Mouse (Mus musculus) neural tube, embryonic 13.5 days (tissue): ENCODE measurements around the gene March9. TPM values are rescaled to one million over a fixed set of nuclear protein-coding genes. Genes with fewer than 3 reads are reported as not detected.

Experiments used
- ATAC-seq: fragments of 200-750 bp; cut with Nextera tagmentation; 2 replicates; pipeline ENCODE4 v1.8.0; 2017; ENCODE audit warnings: low read depth, mild to moderate bottlenecking, moderate TSS enrichment, moderate library complexity
- H3K27ac ChIP-seq: fragments of 300-500 bp; sonication (generic); replicated peaks from 2 replicates; pipeline ENCODE4 v1.5.1; 2015; ENCODE audit warnings: moderate library complexity, mild to moderate bottlenecking, inconsistent platforms
- H3K27me3 ChIP-seq: fragments of 300-500 bp; sonication (generic); 2 replicates; pipeline ENCODE4 v1.6.1; 2015; ENCODE audit warnings: mild to moderate bottlenecking, inconsistent platforms
- H3K36me3 ChIP-seq: fragments of 300-500 bp; sonication (generic); 2 replicates; pipeline ENCODE4 v1.6.1; 2015; ENCODE audit warnings: mild to moderate bottlenecking, inconsistent platforms
- H3K4me1 ChIP-seq: fragments of 300-500 bp; sonication (generic); replicated peaks from 2 replicates; pipeline ENCODE4 v1.6.1; 2015; ENCODE audit warnings: inconsistent platforms
- H3K4me2 ChIP-seq: fragments of 300-500 bp; sonication (generic); 2 replicates; pipeline ENCODE4 v1.6.1; 2015; ENCODE audit warnings: inconsistent platforms, mild to moderate bottlenecking, moderate library complexity
- H3K4me3 ChIP-seq: fragments of 300-500 bp; sonication (generic); 2 replicates; pipeline ENCODE4 v1.5.1; 2015; ENCODE audit warnings: mild to moderate bottlenecking, inconsistent platforms
- H3K9ac ChIP-seq: fragments of 300-500 bp; sonication (generic); 2 replicates; pipeline ENCODE4 v1.6.1; 2015; ENCODE audit warnings: moderate library complexity, mild to moderate bottlenecking, inconsistent platforms
- H3K9me3 ChIP-seq: fragments of 300-500 bp; sonication (generic); 2 replicates; pipeline ENCODE4 v1.6.1; 2016; ENCODE audit warnings: inconsistent platforms
- WGBS: fragments of 180-500 bp; shearing (Covaris S2); methylation state at CpG from one replicate; pipeline ENCODE4 v1.1.7; 2015; 5-methylcytosine and 5-hydroxymethylcytosine counted together
- polyA plus RNA-seq: library from polyadenylated mRNA; unstranded; fragments of >200 nt; fragmentation: Nextera tagmentation; extraction: Ambion mirVana; gene quantifications from 2 replicates; pipeline ENCODE4 v1.2.1, GENCODE M21; 2015

The March9 gene
- polyA plus RNA-seq, 1 experiment from 2014 or later, result 6.3 TPM

GRCm38 (mm10) chr10:127091507-127092396 lies 31.8 kb upstream of the March9 start:
- H3K36me3 ChIP-seq, result peaks cover 71% of the 10 kb centered on the region
- H3K4me2 ChIP-seq, result peak overlapping the region; percentile 49
- peak overlapping the region; percentile 52 for H3K9ac ChIP-seq
- peaks cover 71% of the 10 kb centered on the region for H3K27me3 ChIP-seq
- peaks cover 38% of the 10 kb centered on the region for H3K4me1 ChIP-seq
- peak overlapping the region; percentile 25 for H3K4me3 ChIP-seq
- no peaks in the 10 kb centered on the region for H3K9me3 ChIP-seq
- ATAC-seq, result peak; percentile 36
- WGBS, result 13% methylated on average over 47 of the region's 51 CpGs
- H3K27ac ChIP-seq, result no peak overlapping the region

DNA sequence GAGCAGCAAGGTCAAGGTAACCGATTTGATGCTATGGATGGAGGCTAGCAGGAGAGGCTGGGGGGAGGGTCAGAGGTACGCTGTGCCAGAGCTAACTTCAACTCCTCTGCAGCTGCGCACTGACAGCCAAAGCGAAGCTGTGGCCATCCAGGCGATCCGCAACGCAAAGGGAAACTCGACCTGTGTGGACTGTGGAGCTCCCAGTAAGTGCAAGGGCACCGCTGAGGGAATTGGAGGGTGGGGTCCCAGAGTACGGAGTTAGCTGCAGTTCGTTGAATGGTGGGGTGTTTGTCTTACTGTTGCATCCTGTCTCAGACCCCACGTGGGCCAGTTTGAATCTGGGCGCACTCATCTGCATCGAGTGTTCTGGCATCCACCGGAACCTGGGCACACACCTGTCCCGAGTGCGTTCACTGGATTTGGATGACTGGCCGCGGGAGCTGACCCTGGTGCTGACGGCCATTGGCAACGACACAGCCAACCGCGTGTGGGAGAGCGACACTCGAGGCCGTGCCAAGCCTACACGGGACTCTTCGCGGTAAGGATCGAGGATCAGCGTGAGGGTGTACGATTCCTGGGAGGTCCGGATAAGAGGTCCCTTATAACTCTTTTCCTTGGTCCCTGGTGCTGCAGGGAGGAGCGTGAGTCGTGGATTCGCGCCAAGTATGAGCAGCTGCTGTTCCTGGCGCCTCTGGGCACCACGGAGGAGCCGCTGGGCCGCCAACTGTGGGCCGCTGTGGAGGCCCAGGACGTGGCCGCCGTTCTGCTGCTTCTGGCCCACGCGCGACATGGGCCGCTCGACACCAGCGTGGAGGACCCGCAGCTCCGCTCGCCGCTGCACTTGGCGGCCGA lies 30.8 kb upstream of the March9 start:
- Histone ChIP-seq H3K9ac (peak overlapping the region; percentile 52), H3K36me3 (peaks cover 64% of the 10 kb centered on the region), H3K27me3 (peaks cover 77% of the 10 kb centered on the region)

GRCm38 (mm10) chr10:127085633-127086032 lies 25.6 kb upstream of the March9 start:
- Histone ChIP-seq H3K9ac (no peak overlapping the region), H3K4me3 (no peak overlapping the region), H3K36me3 (peaks cover 67% of the 10 kb centered on the region), H3K27me3 (peaks cover 91% of the 10 kb centered on the region), H3K4me2 (no peak overlapping the region), H3K27ac (no peak overlapping the region), H3K9me3 (no peaks in the 10 kb centered on the region), H3K4me1 (peaks cover 34% of the 10 kb centered on the region)
- ATAC-seq, result no peak
- WGBS, result 60% methylated on average over 6 of the region's 6 CpGs

More for the DNA sequence above, 30.8 kb upstream of the March9 start:
- Histone ChIP-seq H3K4me1 (peaks cover 38% of the 10 kb centered on the region), H3K4me2 (peak overlapping the region; percentile 49), H3K27ac (no peak overlapping the region), H3K9me3 (no peaks in the 10 kb centered on the region), H3K4me3 (peak overlapping the region; percentile 25)
- WGBS, result 6% methylated on average over 57 of the region's 57 CpGs
- peak; percentile 45 for ATAC-seq

DNA sequence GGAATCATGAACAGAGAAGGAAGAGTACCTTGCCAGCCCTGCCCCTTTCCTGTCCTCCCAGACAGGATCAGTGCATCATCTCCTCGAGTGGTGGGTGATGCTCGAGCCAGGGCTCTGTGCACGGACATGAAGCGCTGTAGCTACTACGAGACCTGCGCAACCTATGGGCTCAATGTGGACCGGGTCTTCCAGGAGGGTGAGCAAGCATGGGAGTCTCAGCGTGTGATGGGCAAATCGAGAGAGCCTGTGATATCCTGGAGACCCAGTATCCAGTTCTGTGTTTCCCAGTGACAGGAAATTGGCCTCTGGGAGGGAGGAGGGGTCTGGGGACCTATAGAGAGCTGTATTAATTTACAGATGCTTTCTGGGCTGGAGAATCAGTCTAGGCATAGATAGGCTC lies 25.1 kb upstream of the March9 start:
- peaks cover 36% of the 10 kb centered on the region for H3K4me1 ChIP-seq
- H3K4me3 ChIP-seq, result no peak overlapping the region
- H3K9ac ChIP-seq, result no peak overlapping the region
- H3K9me3 ChIP-seq, result no peaks in the 10 kb centered on the region
- ATAC-seq, result no peak
- H3K27me3 ChIP-seq, result peaks cover 91% of the 10 kb centered on the region
- no peak overlapping the region for H3K4me2 ChIP-seq
- no peak overlapping the region for H3K27ac ChIP-seq
- WGBS, result 84% methylated on average over 9 of the region's 9 CpGs
- H3K36me3 ChIP-seq, result peaks cover 62% of the 10 kb centered on the region

- H3K9ac ChIP-seq, result no peak overlapping the region
- peaks cover 52% of the 10 kb centered on the region for H3K36me3 ChIP-seq
- H3K4me1 ChIP-seq, result peaks cover 41% of the 10 kb centered on the region
- peaks cover 84% of the 10 kb centered on the region for H3K27me3 ChIP-seq
- no peak overlapping the region for H3K4me3 ChIP-seq
- no peaks in the 10 kb centered on the region for H3K9me3 ChIP-seq
- H3K27ac ChIP-seq, result no peak overlapping the region
- H3K4me2 ChIP-seq, result no peak overlapping the region
- ATAC-seq, result no peak
- WGBS, result 49% methylated on average over 5 of the region's 5 CpGs
These were observed 23.9 kb upstream of the March9 start for GRCm38 (mm10) chr10:127083915-127084306.

GRCm38 (mm10) chr10:127083292-127083914 lies 23.4 kb upstream of the March9 start:
- H3K4me1 ChIP-seq, result peaks cover 43% of the 10 kb centered on the region
- no peak overlapping the region for H3K4me3 ChIP-seq
- H3K36me3 ChIP-seq, result peaks cover 49% of the 10 kb centered on the region
- no peaks in the 10 kb centered on the region for H3K9me3 ChIP-seq
- 37% methylated on average over 8 of the region's 8 CpGs for WGBS
- H3K4me2 ChIP-seq, result no peak overlapping the region
- H3K27me3 ChIP-seq, result peaks cover 79% of the 10 kb centered on the region
- no peak overlapping the region for H3K9ac ChIP-seq
- no peak overlapping the region for H3K27ac ChIP-seq
- no peak for ATAC-seq

DNA sequence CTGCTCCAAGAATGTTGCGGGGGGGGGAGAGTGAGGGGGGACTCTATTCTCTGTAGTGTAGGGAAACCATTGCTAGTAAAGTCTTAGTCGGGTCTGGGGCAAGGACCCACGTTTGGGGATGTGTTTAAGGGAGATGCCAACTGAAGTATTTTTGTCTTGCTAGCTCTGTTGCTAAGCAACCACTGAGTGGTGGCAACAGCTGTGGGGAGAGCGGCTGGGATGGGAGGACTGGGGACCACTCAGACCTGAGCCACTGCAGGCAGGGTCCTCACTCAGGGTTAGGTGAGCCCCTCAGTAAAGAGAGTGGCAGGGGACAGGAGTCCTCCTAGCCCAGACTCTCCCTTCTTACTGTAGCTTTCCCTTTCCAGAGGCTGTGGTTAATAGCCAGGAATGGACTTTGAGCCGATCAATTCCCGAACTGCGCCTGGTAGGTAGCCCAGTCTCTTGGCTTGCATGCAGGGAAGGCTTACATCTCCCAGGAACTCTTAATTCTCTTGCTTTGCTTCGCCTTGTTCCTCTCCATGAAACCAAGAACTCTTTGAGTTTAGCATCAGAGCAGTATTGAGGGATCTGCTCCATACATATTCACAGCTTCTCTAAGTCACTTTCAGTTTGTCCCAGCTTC lies 22.1 kb upstream of the March9 start:
- 0 out of 2 replicates have a peak overlapping the region, but pooled peaks have one; percentile 4 for H3K27ac ChIP-seq
- peaks cover 36% of the 10 kb centered on the region for H3K36me3 ChIP-seq
- 32% methylated on average over 8 of the region's 8 CpGs for WGBS
- no peaks in the 10 kb centered on the region for H3K9me3 ChIP-seq
- no peak for ATAC-seq
- H3K4me3 ChIP-seq, result peak overlapping the region; percentile 82
- peaks cover 54% of the 10 kb centered on the region for H3K4me1 ChIP-seq
- H3K9ac ChIP-seq, result peak overlapping the region; percentile 96
- peak overlapping the region; percentile 87 for H3K4me2 ChIP-seq
- peaks cover 78% of the 10 kb centered on the region for H3K27me3 ChIP-seq

DNA sequence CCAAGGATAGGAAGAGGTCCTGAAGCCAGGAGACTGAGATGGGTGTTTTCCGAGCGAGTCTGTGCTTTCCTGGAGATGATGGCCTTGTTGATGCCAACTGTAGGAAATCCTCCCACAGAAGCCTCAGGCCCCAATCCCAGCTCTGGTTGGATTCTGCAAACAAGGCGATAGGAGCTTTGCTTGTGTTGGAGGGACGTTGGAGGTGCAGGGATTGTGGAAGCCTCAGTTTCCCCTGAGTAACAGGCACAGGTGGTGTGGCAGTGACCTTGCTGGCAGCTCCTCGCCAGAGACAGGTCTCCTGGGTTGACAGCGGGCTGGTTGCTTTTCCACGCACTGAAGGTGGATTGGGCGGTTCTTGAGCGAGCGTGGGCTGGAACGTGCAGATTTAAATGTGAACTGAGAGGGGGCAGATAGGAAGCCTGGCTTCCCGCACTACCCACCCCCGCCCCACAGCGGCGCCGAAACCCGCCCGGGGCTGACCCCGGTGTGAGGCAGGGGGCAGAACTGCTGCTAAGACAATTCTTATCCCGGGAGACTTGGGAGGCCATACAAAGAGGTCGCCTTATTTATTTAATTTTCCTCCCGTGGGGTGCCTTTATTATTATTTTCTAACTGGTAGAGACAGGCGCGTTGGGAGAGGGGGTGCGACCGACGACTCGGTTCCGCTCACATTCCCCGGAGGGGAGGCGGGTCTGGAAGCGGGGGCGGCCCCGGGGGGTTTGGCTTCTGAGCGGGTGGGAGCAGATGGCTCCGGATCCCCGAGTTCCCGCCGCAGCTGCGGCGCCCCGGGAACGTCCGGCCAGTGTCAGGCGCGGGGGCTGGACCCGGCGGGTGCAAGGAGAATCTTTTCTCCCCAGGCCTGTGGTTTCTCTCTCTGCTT lies 21.2 kb upstream of the March9 start:
- peak overlapping the region; percentile 87 for H3K4me2 ChIP-seq
- no peak for ATAC-seq
- peaks cover 29% of the 10 kb centered on the region for H3K36me3 ChIP-seq
- peak overlapping the region; percentile 96 for H3K9ac ChIP-seq
- 2% methylated on average over 48 of the region's 48 CpGs for whole genome bisulfite sequencing
- no peak overlapping the region for H3K27ac ChIP-seq
- H3K4me3 ChIP-seq, result peak overlapping the region; percentile 82
- H3K27me3 ChIP-seq, result peaks cover 78% of the 10 kb centered on the region
- no peaks in the 10 kb centered on the region for H3K9me3 ChIP-seq
- peaks cover 58% of the 10 kb centered on the region for H3K4me1 ChIP-seq

GRCm38 (mm10) chr10:127079665-127080391 lies 19.8 kb upstream of the March9 start:
- H3K4me1 ChIP-seq, result peaks cover 60% of the 10 kb centered on the region
- 2% methylated on average over 66 of the region's 70 CpGs for WGBS
- peak; percentile 3; the same call in 1 of the 2 replicates for ATAC-seq
- peaks cover 21% of the 10 kb centered on the region for H3K36me3 ChIP-seq
- H3K9ac ChIP-seq, result peak overlapping the region; percentile 96
- H3K27me3 ChIP-seq, result peaks cover 74% of the 10 kb centered on the region
- H3K9me3 ChIP-seq, result no peaks in the 10 kb centered on the region
- H3K4me3 ChIP-seq, result peak overlapping the region; percentile 82
- H3K27ac ChIP-seq, result peak overlapping the region; percentile 86
- H3K4me2 ChIP-seq, result peak overlapping the region; percentile 87
